Mouse (Mus musculus): Measurements from ENCODE around the gene Rere.

DNA sequence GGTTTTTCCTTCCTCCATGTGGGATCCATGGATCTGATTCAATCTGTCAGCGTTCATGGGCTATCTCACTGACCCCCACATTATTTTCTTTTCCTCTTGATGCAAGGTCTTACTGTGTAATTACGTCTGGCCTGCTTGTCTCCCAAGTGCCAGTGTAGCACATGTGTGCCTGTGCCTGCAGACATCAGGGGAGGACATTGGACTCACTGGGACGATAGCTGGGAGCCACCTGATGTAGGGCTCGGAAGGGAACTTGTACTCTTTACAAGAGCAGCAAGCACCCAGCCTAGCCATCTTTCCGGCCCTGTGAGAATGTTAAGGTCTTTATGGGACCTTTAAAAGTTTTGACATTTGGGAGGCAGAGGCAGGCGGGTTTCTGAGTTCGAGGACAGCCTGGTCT, 13.4 kb downstream of the Rere start:
- TF ChIP-seq CTCF (IDR thresholded peaks at IDR 0.05; ENCODE audit: insufficient read depth, low read length) (no peak), POLR2A (IDR thresholded peaks at IDR 0.05; ENCODE audit: borderline replicate concordance, extremely low read depth, low read depth, low read length) (no peak)
